Mouse (Mus musculus): ENCODE measurements at regions not wholly inside any gene's neighbourhood (a gene's known extent, or its start where the extent isn't known, plus 50 kb on each side); places are given as distances from the start of the nearest gene placed in this dataset.

- ATAC-seq (replicated peaks; ENCODE audit: low FRiP score, low TSS enrichment, poor library complexity, severe bottlenecking) = no peak
Measured at GRCm38 (mm10) chr1:69379741-69380140, 271.9 kb upstream of the Erbb4 start.

- ATAC-seq (replicated peaks; ENCODE audit: low FRiP score, low TSS enrichment, poor library complexity, severe bottlenecking) = 0 out of 2 replicates have a peak, but pooled peaks have one; percentile 37
Measured at GRCm38 (mm10) chr1:69376923-69377706, 269.3 kb upstream of the Erbb4 start.

- ATAC-seq (replicated peaks; ENCODE audit: low FRiP score, low TSS enrichment, poor library complexity, severe bottlenecking) = no peak
Measured at GRCm38 (mm10) chr1:69375246-69375645, 267.4 kb upstream of the Erbb4 start.

GRCm38 (mm10) chr1:69370078-69370477 lies 262.2 kb upstream of the Erbb4 start:
- peak; percentile 79 for ATAC-seq (replicated peaks; ENCODE audit: low FRiP score, low TSS enrichment, poor library complexity, severe bottlenecking)

GRCm38 (mm10) chr1:69367531-69367930 lies 259.7 kb upstream of the Erbb4 start:
- ATAC-seq (replicated peaks; ENCODE audit: low FRiP score, low TSS enrichment, poor library complexity, severe bottlenecking) = no peak

- no peak for ATAC-seq (replicated peaks; ENCODE audit: low FRiP score, low TSS enrichment, poor library complexity, severe bottlenecking)
Measured at GRCm38 (mm10) chr1:69364069-69364468, 256.2 kb upstream of the Erbb4 start.

GRCm38 (mm10) chr1:69357548-69357947 lies 249.7 kb upstream of the Erbb4 start:
- ATAC-seq (replicated peaks; ENCODE audit: low FRiP score, low TSS enrichment, poor library complexity, severe bottlenecking) = no peak

GRCm38 (mm10) chr1:69350417-69350816 lies 242.6 kb upstream of the Erbb4 start:
- ATAC-seq (replicated peaks; ENCODE audit: low FRiP score, low TSS enrichment, poor library complexity, severe bottlenecking) = no peak

GRCm38 (mm10) chr1:69349826-69350225 lies 242.0 kb upstream of the Erbb4 start:
- no peak for ATAC-seq (replicated peaks; ENCODE audit: low FRiP score, low TSS enrichment, poor library complexity, severe bottlenecking)

- no peak for ATAC-seq (replicated peaks; ENCODE audit: low FRiP score, low TSS enrichment, poor library complexity, severe bottlenecking)
Measured at GRCm38 (mm10) chr1:69342100-69342499, 234.2 kb upstream of the Erbb4 start.

GRCm38 (mm10) chr1:69340481-69340880 lies 232.6 kb upstream of the Erbb4 start:
- ATAC-seq (replicated peaks; ENCODE audit: low FRiP score, low TSS enrichment, poor library complexity, severe bottlenecking) = no peak

GRCm38 (mm10) chr1:69331418-69332254 lies 223.8 kb upstream of the Erbb4 start:
- ATAC-seq (replicated peaks; ENCODE audit: low FRiP score, low TSS enrichment, poor library complexity, severe bottlenecking) = peak; percentile 84

GRCm38 (mm10) chr1:69329399-69329798 lies 221.5 kb upstream of the Erbb4 start:
- ATAC-seq (replicated peaks; ENCODE audit: low FRiP score, low TSS enrichment, poor library complexity, severe bottlenecking) = no peak

- no peak for ATAC-seq (replicated peaks; ENCODE audit: low FRiP score, low TSS enrichment, poor library complexity, severe bottlenecking)
Measured at GRCm38 (mm10) chr1:69326711-69327110, 218.9 kb upstream of the Erbb4 start.

- no peak for ATAC-seq (replicated peaks; ENCODE audit: low FRiP score, low TSS enrichment, poor library complexity, severe bottlenecking)
Measured at GRCm38 (mm10) chr1:69319526-69319925, 211.7 kb upstream of the Erbb4 start.

- no peak for ATAC-seq (replicated peaks; ENCODE audit: low FRiP score, low TSS enrichment, poor library complexity, severe bottlenecking)
Measured at GRCm38 (mm10) chr1:69296816-69297215, 189.0 kb upstream of the Erbb4 start.

GRCm38 (mm10) chr1:69291329-69291728 lies 183.5 kb upstream of the Erbb4 start:
- ATAC-seq (replicated peaks; ENCODE audit: low FRiP score, low TSS enrichment, poor library complexity, severe bottlenecking) = 0 out of 2 replicates have a peak, but pooled peaks have one; percentile 41

- no peak for ATAC-seq (replicated peaks; ENCODE audit: low FRiP score, low TSS enrichment, poor library complexity, severe bottlenecking)
Measured at GRCm38 (mm10) chr1:69286374-69286773, 178.5 kb upstream of the Erbb4 start.

GRCm38 (mm10) chr1:69277428-69277827 lies 169.6 kb upstream of the Erbb4 start:
- no peak for ATAC-seq (replicated peaks; ENCODE audit: low FRiP score, low TSS enrichment, poor library complexity, severe bottlenecking)

- ATAC-seq (replicated peaks; ENCODE audit: low FRiP score, low TSS enrichment, poor library complexity, severe bottlenecking) = no peak
Measured at GRCm38 (mm10) chr1:69247691-69248090, 139.8 kb upstream of the Erbb4 start.

Data from megakaryocyte-erythroid progenitor cell, adult 5-6 weeks (primary cell).